ENCODE assay signal across 8 mouse cellular contexts in the genomic region with DNA sequence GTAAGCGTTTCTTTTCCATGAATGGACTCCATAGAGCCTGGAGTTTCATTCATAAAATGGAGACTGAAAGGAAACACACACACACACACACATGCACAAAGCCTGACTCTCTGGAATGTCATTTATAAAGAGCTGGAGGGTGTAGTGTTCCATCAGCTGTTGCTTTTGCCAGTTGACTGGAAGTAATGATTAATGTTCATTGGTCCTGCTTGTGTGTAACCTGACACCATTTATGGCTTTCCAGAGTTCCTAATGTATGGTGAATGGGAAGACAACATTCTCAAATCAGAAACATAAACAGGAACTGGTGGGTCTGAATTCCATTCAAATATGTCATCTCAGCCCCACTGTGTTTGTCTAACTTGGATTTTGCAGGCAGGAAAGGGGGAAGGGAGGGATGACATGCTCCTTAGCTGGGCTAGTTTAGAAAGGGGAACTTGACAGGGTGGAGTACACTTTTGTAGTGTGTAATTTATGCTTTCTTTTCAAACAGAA.
A peak's percentile ranks its signal among the peaks of the same experiment; 100 is the strongest.
DNase-seq lines count a peak whose midpoint lies in the region; ATAC-seq and TF ChIP-seq lines count a peak whose summit lies in the region.

No protein-coding gene starts in this region.

- H3K79me2 ChIP-seq in CH12.LX (replicated peaks; ENCODE audit: control insufficient read depth, extremely low read depth, insufficient read depth, poor library complexity, severe bottlenecking): no peaks in the 10 kb centered on the region

- no peak overlapping the region for H3K4me3 ChIP-seq in CH12.LX (replicated peaks in 1 of 3; ENCODE audit: low read depth in 2 of 3, low read length in 2 of 3, poor library complexity in 1 of 3)
- no peak overlapping the region for H3K4me3 ChIP-seq in hindbrain, embryonic 13.5 days

- peak; percentile 37 for DNase-seq in CH12.LX (ENCODE audit: extremely low read depth)
- peak; percentile 54 for DNase-seq in embryo, embryonic 9.5 days (ENCODE audit: extremely low spot score)
- DNase-seq in frontal cortex, postnatal 25 days (ENCODE audit: low spot score in 2 of 2): no peak
- no peak for DNase-seq in spleen, postnatal 14 days (ENCODE audit: low spot score in 2 of 2)
- no peak for DNase-seq in right cerebral cortex, postnatal 14 days
- no peak for DNase-seq in thymus, postnatal 36 days

- TF ChIP-seq EP300 in CH12.LX (IDR thresholded peaks at IDR 0.05; ENCODE audit: low read length): no peak

- H3K4me2 ChIP-seq in CH12.LX (ENCODE audit: insufficient read depth, low read depth, poor library complexity, severe bottlenecking): no peak overlapping the region
- H3K4me2 ChIP-seq in hindbrain, embryonic 13.5 days: no peak overlapping the region

- no peak for TF ChIP-seq RAD21 in CH12.LX (IDR thresholded peaks at IDR 0.05; ENCODE audit: low read depth, low read length)

- no peak overlapping the region for H3K9ac ChIP-seq in CH12.LX (ENCODE audit: insufficient read depth, low read depth)
- no peak overlapping the region for H3K9ac ChIP-seq in hindbrain, embryonic 13.5 days

- no peak for TF ChIP-seq CTCF in CH12.LX (conservative IDR thresholded peaks at IDR 0.05 in 1 of 2, IDR thresholded peaks at IDR 0.05 in 1 of 2; ENCODE audit: low read depth in 2 of 2, low read length in 2 of 2)

- no peak overlapping the region for H3K27ac ChIP-seq in CH12.LX (ENCODE audit: insufficient read depth, low read depth)
- H3K27ac ChIP-seq in hindbrain, embryonic 13.5 days: no peak overlapping the region

- dilution Hi-C loops in CH12.LX (cut with MboI; ENCODE audit: extremely low pct_ligation_motif_present, extremely low pct_unique_long_range_greater_than_20kb, low sequenced_read_pairs): no loop called here

- peak; percentile 90 for ATAC-seq in hindbrain, embryonic 13.5 days (ENCODE audit: low FRiP score)
- peak; percentile 71 for ATAC-seq in megakaryocyte progenitor cell, adult 5-6 weeks (replicated peaks; ENCODE audit: poor library complexity)

- H3K36me3 ChIP-seq in CH12.LX (replicated peaks in 1 of 2; ENCODE audit: control insufficient read depth in 1 of 2, insufficient read depth in 1 of 2, low read length in 1 of 2): no peaks in the 10 kb centered on the region
- H3K36me3 ChIP-seq in hindbrain, embryonic 13.5 days: no peaks in the 10 kb centered on the region

- TF ChIP-seq POLR2A in CH12.LX (IDR thresholded peaks at IDR 0.05; ENCODE audit: low read depth, low read length): no peak

- H3K27me3 ChIP-seq in CH12.LX (replicated peaks): no peaks in the 10 kb centered on the region
- no peaks in the 10 kb centered on the region for H3K27me3 ChIP-seq in hindbrain, embryonic 13.5 days

- in situ Hi-C loops in CH12.LX (cut with MboI; ENCODE audit: low pct_ligation_motif_present, low pct_unique_long_range_greater_than_20kb, low sequenced_read_pairs): no loop called here

- H3K4me1 ChIP-seq in CH12.LX (ENCODE audit: control insufficient read depth in 1 of 2, insufficient read depth in 2 of 2): peaks cover 10 to 46% of the 10 kb centered on the region in 2 experiments; a peak in 3 of 4 replicates
- H3K4me1 ChIP-seq in hindbrain, embryonic 13.5 days (replicated peaks): peaks cover 6% of the 10 kb centered on the region

- WGBS in hindbrain, embryonic 13.5 days: 5% methylated on average over 1 of the region's 1 CpGs

- no peaks in the 10 kb centered on the region for H3K9me3 ChIP-seq in CH12.LX (replicated peaks; ENCODE audit: low read length)
- H3K9me3 ChIP-seq in hindbrain, embryonic 13.5 days: no peaks in the 10 kb centered on the region

TF ChIP-seq in CH12.LX, 34 proteins besides CTCF, POLR2A, EP300 and RAD21:
- TF ChIP-seq KAT2A (IDR thresholded peaks at IDR 0.05; ENCODE audit: insufficient replicate concordance, low read length): no peak
- no peak for TF ChIP-seq SIN3A (IDR thresholded peaks at IDR 0.05; ENCODE audit: low read length)
- TF ChIP-seq GABPA (IDR thresholded peaks at IDR 0.05; ENCODE audit: insufficient replicate concordance, low read depth, low read length): no peak
- no peak for TF ChIP-seq NELFE (IDR thresholded peaks at IDR 0.05; ENCODE audit: low read depth, low read length)
- no peak for TF ChIP-seq MAFK (IDR thresholded peaks at IDR 0.05; ENCODE audit: insufficient replicate concordance, low read length)
- no peak for TF ChIP-seq RCOR1 (conservative IDR thresholded peaks at IDR 0.05; ENCODE audit: low read depth, low read length)
- no peak for TF ChIP-seq TCF12 (IDR thresholded peaks at IDR 0.05; ENCODE audit: low read depth, low read length)
- no peak for TF ChIP-seq E2F4 (IDR thresholded peaks at IDR 0.05; ENCODE audit: insufficient replicate concordance, low read depth, low read length)
- TF ChIP-seq MEF2A (IDR thresholded peaks at IDR 0.05; ENCODE audit: borderline replicate concordance, low read depth, low read length): no peak
- no peak for TF ChIP-seq UBTF (IDR thresholded peaks at IDR 0.05; ENCODE audit: low read depth, low read length)
- no peak for TF ChIP-seq MAX (IDR thresholded peaks at IDR 0.05; ENCODE audit: low read length)
- TF ChIP-seq CHD2 (IDR thresholded peaks at IDR 0.05; ENCODE audit: low read length): no peak
- TF ChIP-seq BHLHE40 (IDR thresholded peaks at IDR 0.05; ENCODE audit: low read depth, low read length): no peak
- TF ChIP-seq ZMIZ1 (IDR thresholded peaks at IDR 0.05; ENCODE audit: low read depth, low read length): no peak
- TF ChIP-seq MAZ (IDR thresholded peaks at IDR 0.05; ENCODE audit: low read depth, low read length): no peak
- no peak for TF ChIP-seq USF1 (IDR thresholded peaks at IDR 0.05; ENCODE audit: low read depth, low read length)
- TF ChIP-seq TBP (conservative IDR thresholded peaks at IDR 0.05; ENCODE audit: low read depth, low read length): no peak
- no peak for TF ChIP-seq POLR2AphosphoS2 (IDR thresholded peaks at IDR 0.05; ENCODE audit: low read depth, low read length)
- no peak for TF ChIP-seq ZKSCAN1 (IDR thresholded peaks at IDR 0.05; ENCODE audit: borderline replicate concordance, low read depth, low read length)
- no peak for TF ChIP-seq JUND (conservative IDR thresholded peaks at IDR 0.05; ENCODE audit: low read depth, low read length)
TF ChIP-seq in CH12.LX: peak in this region for 0.

Comparison
In these comparisons a context has a peak if more than half of its experiments do, and no peak if none do; other contexts are left out.
1. DNase-seq: peak in CH12.LX (single experiment) and embryo, embryonic 9.5 days (single experiment); none in frontal cortex, postnatal 25 days (0 of 2), spleen, postnatal 14 days (0 of 2), right cerebral cortex, postnatal 14 days (single experiment) and thymus, postnatal 36 days (0 of 2).